Mouse (Mus musculus): ENCODE measurements around the gene Cox19.

Gene Cox19

DNA sequence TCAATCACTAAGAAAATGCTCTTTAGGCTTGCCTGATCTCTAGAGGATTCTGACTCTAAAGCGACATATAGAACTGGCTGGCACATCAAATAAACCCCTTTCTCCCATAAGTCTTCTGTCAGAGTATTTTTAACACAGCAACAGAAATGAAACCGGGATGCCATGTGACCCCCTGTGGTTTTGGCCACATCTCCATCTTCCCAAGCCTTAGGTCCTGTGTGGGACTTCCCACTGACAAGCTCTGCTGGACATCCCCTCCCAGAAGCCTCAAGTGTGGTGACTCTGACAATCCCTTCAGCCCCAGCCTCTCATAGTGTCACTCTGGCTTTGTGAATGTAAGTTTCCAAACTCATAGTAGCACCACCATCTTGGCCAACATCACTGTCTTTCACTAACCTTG lies 57.1 kb downstream of the Cox19 start:
- DNase-seq (ENCODE audit: low spot score): no peak

DNA sequence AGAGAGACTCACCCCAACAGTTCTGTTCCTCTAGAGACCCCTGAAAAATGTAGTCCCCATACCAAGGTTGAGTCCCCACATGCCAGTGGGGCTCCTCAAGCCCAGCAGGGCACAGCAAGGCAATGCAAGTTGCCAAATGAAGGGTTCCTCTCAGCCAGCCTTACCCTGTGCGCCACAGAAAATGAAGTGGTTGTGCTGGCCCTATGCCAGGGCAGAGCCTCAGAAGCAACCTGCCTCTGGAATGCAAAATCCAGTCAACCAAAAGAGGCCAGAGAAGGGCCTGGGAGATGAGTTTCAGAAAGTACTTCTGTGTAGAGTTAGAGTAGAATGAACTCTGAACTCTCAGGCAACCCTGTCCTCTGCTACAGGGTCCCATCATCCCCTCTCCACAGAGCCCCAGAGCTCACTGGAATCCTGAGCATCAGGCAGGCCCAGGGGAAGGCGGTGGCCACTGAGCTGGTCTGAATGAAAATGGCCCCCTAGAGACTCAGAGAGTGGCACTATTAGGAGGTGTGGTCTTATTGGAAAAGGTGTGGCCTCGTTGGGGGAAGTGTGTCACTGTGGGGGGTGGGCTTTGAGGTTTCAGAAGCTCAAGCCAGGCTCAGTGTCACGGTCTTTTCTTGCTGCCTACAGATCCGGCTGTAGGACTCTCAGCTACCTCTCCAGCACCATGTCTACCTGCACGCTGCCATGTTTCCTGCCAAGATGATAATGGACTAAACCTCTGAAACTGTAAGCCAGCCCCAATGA lies 59.2 kb downstream of the Cox19 start:
- DNase-seq (ENCODE audit: low spot score): no peak

DNA sequence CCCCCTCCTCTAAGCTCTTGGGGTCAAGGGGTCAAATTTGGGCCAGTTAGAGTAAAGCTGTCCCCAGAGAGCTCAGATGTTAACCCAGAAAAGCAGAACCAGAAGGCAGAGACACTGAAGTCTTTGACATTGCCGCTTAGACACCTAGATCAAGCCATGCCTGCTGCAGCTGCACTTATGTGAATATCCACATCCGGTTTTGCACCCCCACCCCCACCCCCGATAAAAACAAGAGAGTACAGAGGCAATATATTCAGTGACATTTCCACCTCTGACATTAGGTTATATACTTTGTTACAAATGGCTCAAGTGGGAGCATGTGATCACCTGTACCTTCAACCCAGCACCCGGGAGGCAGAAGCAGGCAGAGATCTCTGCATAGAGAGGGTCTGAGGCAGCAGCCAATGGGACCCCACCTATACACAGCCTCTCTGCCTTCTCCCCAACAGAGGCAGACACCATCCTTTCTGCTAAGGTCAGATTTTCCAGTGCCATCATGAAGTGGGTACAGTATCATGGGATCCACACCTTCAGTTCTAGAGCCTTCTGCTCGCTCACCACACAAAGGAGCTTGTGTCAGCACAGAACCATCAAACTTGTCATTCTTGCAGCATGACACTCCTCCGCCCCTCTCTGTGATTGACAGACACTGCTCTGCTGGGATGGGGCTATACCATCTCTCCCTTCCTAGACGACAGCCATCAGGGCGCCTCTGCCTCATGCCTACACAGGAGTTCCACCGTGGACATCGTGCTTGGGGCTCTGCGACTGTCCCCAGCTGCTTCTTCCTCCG lies 60.6 kb downstream of the Cox19 start:
- DNase-seq (ENCODE audit: low spot score): no peak

DNA sequence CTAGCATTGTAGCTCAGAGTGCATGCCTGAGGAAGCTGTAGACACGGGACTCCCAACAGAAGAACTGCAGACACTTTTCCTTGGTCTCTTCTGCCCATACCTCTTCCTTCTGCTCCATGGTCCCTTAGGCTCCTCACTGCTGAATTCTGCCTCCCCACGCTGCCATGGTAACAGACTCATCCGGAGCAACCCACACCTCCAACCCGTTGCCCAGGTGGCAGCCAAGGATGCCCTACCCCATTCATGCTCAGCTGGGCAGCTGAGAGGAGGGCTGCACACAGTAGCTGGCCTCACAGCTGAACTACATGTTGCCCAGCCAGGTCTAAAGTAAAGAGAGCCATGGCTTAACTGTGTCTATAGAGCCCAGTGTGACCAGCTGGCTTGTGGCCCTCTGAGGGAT lies 62.6 kb downstream of the Cox19 start:
- no peak for DNase-seq (ENCODE audit: low spot score)

DNA sequence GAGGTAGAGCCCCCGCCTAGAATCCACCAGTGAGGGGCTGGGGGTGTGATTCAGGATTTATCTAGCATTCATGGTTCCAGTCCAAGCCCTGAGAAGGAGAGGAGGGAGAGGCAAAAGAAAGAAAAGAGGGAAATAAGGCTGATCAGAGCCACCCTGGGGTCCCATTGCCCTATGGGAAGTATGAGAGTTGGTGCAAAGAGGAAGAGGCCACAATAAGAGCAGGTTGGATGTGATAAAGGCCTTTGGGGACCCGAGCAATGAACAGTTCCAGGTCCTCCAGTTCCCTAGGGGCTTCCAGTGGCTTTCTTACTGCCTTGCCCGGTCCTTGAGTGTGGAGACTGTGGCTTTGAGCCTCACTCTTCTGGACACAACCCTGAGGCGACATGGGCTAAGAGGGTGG lies 63.4 kb downstream of the Cox19 start:
- no peak for DNase-seq (ENCODE audit: low spot score)

DNA sequence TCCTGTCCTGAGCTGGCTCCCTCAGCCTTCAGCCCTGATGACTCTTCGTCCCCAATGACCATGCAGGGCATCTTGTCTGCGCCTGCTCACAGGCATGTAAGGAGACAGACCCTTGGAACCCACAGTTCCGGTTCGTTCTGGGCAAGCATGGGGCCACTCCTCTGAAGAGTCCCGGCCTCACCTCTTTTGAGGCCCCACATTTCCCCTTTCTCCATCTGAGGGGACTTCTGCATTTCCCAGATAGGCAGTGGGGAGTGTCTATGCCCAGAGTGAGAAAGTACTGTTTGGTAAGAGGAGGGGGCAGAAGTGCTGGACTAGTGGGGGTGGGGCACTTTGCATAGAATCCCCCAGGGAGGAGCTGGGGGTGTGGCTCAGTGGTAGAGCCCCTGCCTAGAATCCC lies 64.1 kb downstream of the Cox19 start:
- DNase-seq (ENCODE audit: low spot score): no peak
